Mouse (Mus musculus) stomach, embryonic 16.5 days (tissue): ENCODE data around the gene Ubash3b. TPM values are rescaled to one million over a fixed set of nuclear protein-coding genes. Genes with fewer than 3 reads are reported as not detected.

Experiments
- ATAC-seq: fragments of 200-750 bp; cut with Nextera tagmentation; 2 replicates; pipeline ENCODE4 v1.8.0; 2017; ENCODE audit warnings: moderate number of reproducible peaks, moderate TSS enrichment; ENCODE audit not compliant: insufficient read depth, low FRiP score
- H3K27ac ChIP-seq: fragments of 300-500 bp; sonication (generic); 2 replicates; pipeline ENCODE4 v1.5.1; 2014; ENCODE audit warnings: low read length
- H3K27me3 ChIP-seq: fragments of 300-500 bp; sonication (generic); 2 replicates; pipeline ENCODE4 v1.6.1; 2014; ENCODE audit warnings: low read length, control low read depth, mixed read lengths; ENCODE audit not compliant: control insufficient read depth, insufficient read depth
- H3K36me3 ChIP-seq: fragments of 300-500 bp; sonication (generic); 2 replicates; pipeline ENCODE4 v1.6.1; 2014; ENCODE audit warnings: low read length; ENCODE audit not compliant: control insufficient read depth, insufficient read depth
- H3K4me1 ChIP-seq: fragments of 300-500 bp; sonication (generic); 2 replicates; pipeline ENCODE4 v1.6.1; 2014; ENCODE audit warnings: low read length, control low read depth, mixed read lengths; ENCODE audit not compliant: control insufficient read depth, insufficient read depth
- H3K4me2 ChIP-seq: fragments of 300-500 bp; sonication (generic); 2 replicates; pipeline ENCODE4 v1.6.1; 2014; ENCODE audit warnings: low read depth, low read length, mixed read lengths
- H3K4me3 ChIP-seq: fragments of 300-500 bp; sonication (generic); replicated peaks from 2 replicates; pipeline ENCODE4 v1.5.1; 2014; ENCODE audit warnings: mild to moderate bottlenecking, low read length
- H3K9ac ChIP-seq: fragments of 300-500 bp; sonication (generic); 2 replicates; pipeline ENCODE4 v1.6.1; 2014; ENCODE audit warnings: low read length
- H3K9me3 ChIP-seq: fragments of 300-500 bp; sonication (generic); replicated peaks from 2 replicates; pipeline ENCODE4 v1.6.1; 2016; ENCODE audit warnings: low read length, control low read depth; ENCODE audit not compliant: control insufficient read depth
- WGBS: fragments of 180-500 bp; shearing (Covaris S2); extraction: QIAGEN DNeasy Blood & Tissue Kit; methylation state at CpG from one replicate; pipeline ENCODE4 v1.1.7; 2014; 5-methylcytosine and 5-hydroxymethylcytosine counted together
- polyA plus RNA-seq: library from polyadenylated mRNA; unstranded; fragments of >200 nt; fragmentation: Nextera tagmentation; extraction: Ambion mirVana; gene quantifications from 2 replicates; pipeline ENCODE4 v1.2.1, GENCODE M21; 2015

Ubash3b gene
- polyA plus RNA-seq, 1 experiment from 2014 or later: 3.0 TPM

- H3K36me3 ChIP-seq: no peaks in the 10 kb centered on the region
- H3K9ac ChIP-seq: no peak overlapping the region
- H3K27me3 ChIP-seq: no peaks in the 10 kb centered on the region
- no peak overlapping the region for H3K27ac ChIP-seq
- no peak overlapping the region for H3K4me3 ChIP-seq
- ATAC-seq: no peak
- peaks cover 14% of the 10 kb centered on the region for H3K4me1 ChIP-seq
- H3K4me2 ChIP-seq: no peak overlapping the region
- WGBS: 36% methylated on average over 14 of the region's 14 CpGs
- no peaks in the 10 kb centered on the region for H3K9me3 ChIP-seq
These were observed 81.9 kb downstream of the Ubash3b start for GRCm38 (mm10) chr9:41079428-41080155.

- H3K4me2 ChIP-seq: no peak overlapping the region
- WGBS: 80% methylated on average over 4 of the region's 4 CpGs
- H3K4me1 ChIP-seq: 0 out of 2 replicates have a peak, but pooled peaks cover 5% of the 10 kb centered on the region
- H3K36me3 ChIP-seq: no peaks in the 10 kb centered on the region
- H3K27ac ChIP-seq: no peak overlapping the region
- no peak overlapping the region for H3K4me3 ChIP-seq
- no peak overlapping the region for H3K9ac ChIP-seq
- no peaks in the 10 kb centered on the region for H3K27me3 ChIP-seq
- H3K9me3 ChIP-seq: no peaks in the 10 kb centered on the region
- ATAC-seq: no peak
These were observed 83.3 kb downstream of the Ubash3b start for GRCm38 (mm10) chr9:41078198-41078597.

GRCm38 (mm10) chr9:41076150-41076549 is 85.3 kb downstream of the Ubash3b start:
- H3K36me3 ChIP-seq: no peaks in the 10 kb centered on the region
- no peak overlapping the region for H3K9ac ChIP-seq
- no peak overlapping the region for H3K27ac ChIP-seq
- H3K27me3 ChIP-seq: no peaks in the 10 kb centered on the region
- H3K4me3 ChIP-seq: no peak overlapping the region
- no peak for ATAC-seq
- 0 out of 2 replicates have a peak, but pooled peaks cover 5% of the 10 kb centered on the region for H3K4me1 ChIP-seq
- H3K4me2 ChIP-seq: no peak overlapping the region
- 60% methylated on average over 4 of the region's 4 CpGs for WGBS
- no peaks in the 10 kb centered on the region for H3K9me3 ChIP-seq

- H3K9me3 ChIP-seq: no peaks in the 10 kb centered on the region
- H3K4me3 ChIP-seq: no peak overlapping the region
- no peak overlapping the region for H3K27ac ChIP-seq
- no peaks in the 10 kb centered on the region for H3K36me3 ChIP-seq
- no peaks in the 10 kb centered on the region for H3K27me3 ChIP-seq
- H3K4me2 ChIP-seq: no peak overlapping the region
- no peak for ATAC-seq
- WGBS: 85% methylated on average over 5 of the region's 5 CpGs
- 0 out of 2 replicates have a peak, but pooled peaks cover 5% of the 10 kb centered on the region for H3K4me1 ChIP-seq
- no peak overlapping the region for H3K9ac ChIP-seq
These were observed 86.0 kb downstream of the Ubash3b start for GRCm38 (mm10) chr9:41075528-41075927.

GRCm38 (mm10) chr9:41073196-41074009 is 88.1 kb downstream of the Ubash3b start:
- H3K9ac ChIP-seq: no peak overlapping the region
- no peaks in the 10 kb centered on the region for H3K4me1 ChIP-seq
- no peaks in the 10 kb centered on the region for H3K27me3 ChIP-seq
- H3K36me3 ChIP-seq: no peaks in the 10 kb centered on the region
- no peak overlapping the region for H3K4me2 ChIP-seq
- no peak for ATAC-seq
- 78% methylated on average over 19 of the region's 19 CpGs for WGBS
- H3K9me3 ChIP-seq: no peaks in the 10 kb centered on the region
- H3K27ac ChIP-seq: no peak overlapping the region
- no peak overlapping the region for H3K4me3 ChIP-seq

GRCm38 (mm10) chr9:41072786-41073185 is 88.7 kb downstream of the Ubash3b start:
- peaks cover 3% of the 10 kb centered on the region; the same call in 1 of the 2 replicates for H3K4me1 ChIP-seq
- peak; percentile 56; the same call in 1 of the 2 replicates for ATAC-seq
- no peaks in the 10 kb centered on the region for H3K27me3 ChIP-seq
- WGBS: 55% methylated on average over 6 of the region's 6 CpGs
- H3K27ac ChIP-seq: no peak overlapping the region
- no peaks in the 10 kb centered on the region for H3K36me3 ChIP-seq
- no peaks in the 10 kb centered on the region for H3K9me3 ChIP-seq
- no peak overlapping the region for H3K9ac ChIP-seq
- no peak overlapping the region for H3K4me2 ChIP-seq
- H3K4me3 ChIP-seq: no peak overlapping the region

GRCm38 (mm10) chr9:41071906-41072511 is 89.5 kb downstream of the Ubash3b start:
- H3K27ac ChIP-seq: no peak overlapping the region
- no peaks in the 10 kb centered on the region for H3K9me3 ChIP-seq
- H3K4me3 ChIP-seq: no peak overlapping the region
- no peak overlapping the region for H3K4me2 ChIP-seq
- no peaks in the 10 kb centered on the region for H3K27me3 ChIP-seq
- ATAC-seq: no peak
- no peak overlapping the region for H3K9ac ChIP-seq
- WGBS: 53% methylated on average over 3 of the region's 3 CpGs
- H3K4me1 ChIP-seq: peaks cover 5% of the 10 kb centered on the region; the same call in 1 of the 2 replicates
- H3K36me3 ChIP-seq: no peaks in the 10 kb centered on the region

GRCm38 (mm10) chr9:41070761-41071181 is 90.7 kb downstream of the Ubash3b start:
- ATAC-seq: no peak
- no peaks in the 10 kb centered on the region for H3K9me3 ChIP-seq
- no peak overlapping the region for H3K4me2 ChIP-seq
- H3K27ac ChIP-seq: no peak overlapping the region
- 45% methylated on average over 5 of the region's 5 CpGs for WGBS
- H3K4me3 ChIP-seq: no peak overlapping the region
- no peaks in the 10 kb centered on the region for H3K27me3 ChIP-seq
- H3K9ac ChIP-seq: no peak overlapping the region
- no peaks in the 10 kb centered on the region for H3K36me3 ChIP-seq
- H3K4me1 ChIP-seq: peaks cover 5% of the 10 kb centered on the region; the same call in 1 of the 2 replicates

GRCm38 (mm10) chr9:41069509-41069908 is 92.0 kb downstream of the Ubash3b start:
- Histone ChIP-seq H3K9me3 (no peaks in the 10 kb centered on the region), H3K9ac (no peak overlapping the region), H3K4me3 (no peak overlapping the region), H3K36me3 (no peaks in the 10 kb centered on the region), H3K27me3 (no peaks in the 10 kb centered on the region), H3K27ac (no peak overlapping the region), H3K4me1 (peaks cover 5% of the 10 kb centered on the region; the same call in 1 of the 2 replicates), H3K4me2 (no peak overlapping the region)
- ATAC-seq: no peak
- WGBS: 83% methylated on average over 5 of the region's 5 CpGs
